Mouse (Mus musculus): Measurements from ENCODE around the gene Atrn. TPM values are rescaled to one million over a fixed set of nuclear protein-coding genes. Genes with fewer than 3 reads are reported as not detected.

Atrn gene
- 3.1 TPM for polyA plus RNA-seq (2017; shearing (Covaris generic))

DNA sequence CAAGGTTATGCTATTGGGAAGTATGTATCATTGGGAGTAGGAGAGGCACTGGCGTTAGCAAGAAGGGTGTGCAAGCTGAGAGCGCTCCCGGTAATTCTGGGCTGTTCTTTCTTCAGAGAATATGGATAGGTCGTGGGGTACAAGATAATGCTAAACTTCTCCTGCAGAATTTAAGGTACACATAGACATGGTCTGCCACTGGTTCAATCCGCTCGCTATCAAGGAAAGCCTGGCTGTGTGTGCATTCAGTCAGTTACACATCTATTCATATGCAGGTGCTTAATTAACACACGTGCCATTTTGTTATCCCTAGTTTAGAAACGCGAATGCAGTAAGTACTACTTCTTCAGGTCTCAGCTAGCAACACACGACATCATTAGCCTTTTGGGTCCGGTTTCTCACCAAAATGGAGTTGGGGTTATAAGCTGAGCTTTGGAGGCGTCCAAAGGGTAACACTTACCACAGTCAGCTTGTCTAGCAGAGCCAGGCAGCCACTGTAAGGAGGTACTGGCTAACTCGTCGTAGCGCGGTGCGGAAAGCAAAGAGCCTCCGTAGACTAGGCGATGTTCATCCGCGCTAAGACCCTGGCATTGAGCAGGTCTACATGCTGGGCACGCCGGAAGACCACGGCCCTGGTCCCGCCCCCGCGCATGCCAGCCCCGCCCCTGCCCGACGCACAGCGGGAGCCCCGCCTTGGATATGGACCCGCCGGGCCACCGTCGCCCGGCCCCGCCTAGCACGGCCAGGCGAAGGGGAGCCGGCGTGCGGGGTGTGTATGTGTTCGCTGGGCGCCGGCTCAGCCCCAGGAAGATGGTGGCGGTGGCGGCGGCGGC, at the start of gene Atrn, which contains the start of gene 4930402H24Rik:
Gene Atrn (plus strand): TSS at position 745 of the 833 bp plus-strand sequence.
Gene 4930402H24Rik (minus strand): TSS at position 656 of the 833 bp plus-strand sequence.

DNA sequence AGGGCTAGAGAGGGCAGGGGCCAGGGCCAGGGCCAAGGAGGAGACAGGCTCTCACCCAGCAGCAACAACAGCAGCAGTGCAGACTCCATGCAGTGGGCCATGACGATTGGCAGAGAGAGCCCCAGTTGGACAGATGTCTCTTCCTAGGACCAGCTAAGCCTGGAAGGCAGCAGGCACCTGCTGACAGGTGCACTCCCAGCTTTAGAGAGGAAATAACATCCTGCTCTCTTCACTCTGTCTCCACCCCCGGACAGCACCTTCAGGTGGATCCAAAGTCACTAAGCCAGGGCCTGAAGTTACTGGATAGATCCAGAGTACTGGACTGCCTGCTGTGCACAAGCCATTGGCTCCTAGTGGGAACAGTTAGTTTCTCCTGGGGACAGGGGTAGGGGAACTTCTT, 136.7 kb downstream of the Atrn start, which contains the start of gene Gfra4:
Gene Gfra4 (minus strand): TSS at position 101 of the 400 bp plus-strand sequence.

DNA sequence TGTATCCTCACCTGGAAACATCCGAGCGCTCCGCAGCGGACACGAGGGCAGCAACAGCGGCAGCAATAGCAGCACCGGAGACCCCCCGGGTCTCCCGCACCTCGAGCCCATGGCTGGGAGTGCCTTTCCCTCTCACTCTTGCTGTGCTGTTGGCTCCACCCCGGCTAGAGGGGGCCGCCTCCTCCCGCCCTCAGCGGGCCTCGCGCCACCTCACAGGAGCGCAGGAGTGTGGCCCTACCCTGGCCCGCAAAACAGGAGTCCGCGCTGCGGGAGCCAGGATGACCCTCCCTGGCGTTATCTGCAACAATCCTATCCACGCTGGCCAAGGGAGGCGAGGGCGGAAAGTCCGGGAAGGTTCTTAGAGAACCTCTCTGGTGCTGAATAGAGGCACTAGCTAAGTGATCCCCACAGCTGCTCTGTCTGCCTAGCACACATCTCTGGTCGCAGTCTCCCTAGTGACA, 157.1 kb downstream of the Atrn start, which contains the start of gene Adam33:
Gene Adam33 (minus strand): TSS at position 411 of the 461 bp plus-strand sequence.

Other genes with a start within 250 kb of the Atrn start
- gene Ddrgk1, start 241.8 kb upstream of the Atrn start, polyA plus RNA-seq (2017; shearing (Covaris generic)) = 146 TPM
- 55.3 TPM for gene Itpa, start 238.9 kb upstream of the Atrn start, polyA plus RNA-seq (2017; shearing (Covaris generic))
- gene Slc4a11, start 209.0 kb upstream of the Atrn start, polyA plus RNA-seq (2017; shearing (Covaris generic)) = 0.24 TPM
- gene 4930402H24Rik, start 89 bp upstream of the Atrn start, polyA plus RNA-seq (2017; shearing (Covaris generic)) = 11.6 TPM
- gene Gfra4, start 136.6 kb downstream of the Atrn start, polyA plus RNA-seq (2017; shearing (Covaris generic)) = not detected
- 0.67 TPM for gene Adam33, start 157.3 kb downstream of the Atrn start, polyA plus RNA-seq (2017; shearing (Covaris generic))
- gene Siglec1, start 180.3 kb downstream of the Atrn start, polyA plus RNA-seq (2017; shearing (Covaris generic)) = 0.40 TPM
- gene Hspa12b, start 220.8 kb downstream of the Atrn start, polyA plus RNA-seq (2017; shearing (Covaris generic)) = 0.21 TPM
- gene Gm11037, start 227.0 kb downstream of the Atrn start, polyA plus RNA-seq (2017; shearing (Covaris generic)) = not detected

Data from activated CD4-positive, CD25-positive, alpha-beta regulatory T cell, adult 9 weeks (primary cell).